ENCODE assay signal across 8 mouse cellular contexts in genomic region chrX:19903962-19904930, GRCm38 (mm10).
DNase-seq lines count a peak whose midpoint lies in the region; ATAC-seq and TF ChIP-seq lines count a peak whose summit lies in the region.

No protein-coding gene starts in this region.

- H3K4me3 ChIP-seq in forebrain, embryonic 13.5 days: no peak overlapping the region
- H3K4me3 ChIP-seq in hindbrain, postnatal 0 days (ENCODE audit: low read length): no peak overlapping the region
- H3K4me3 ChIP-seq in neural tube, embryonic 15.5 days (replicated peaks): no peak overlapping the region

- no peak overlapping the region for H3K9ac ChIP-seq in forebrain, embryonic 13.5 days
- H3K9ac ChIP-seq in hindbrain, postnatal 0 days (replicated peaks; ENCODE audit: low read length): no peak overlapping the region
- no peak overlapping the region for H3K9ac ChIP-seq in neural tube, embryonic 15.5 days (replicated peaks)

- no peak for TF ChIP-seq CTCF in hindbrain, postnatal 0 days (IDR thresholded peaks at IDR 0.05; ENCODE audit: low read depth)

- no peaks in the 10 kb centered on the region for H3K27me3 ChIP-seq in forebrain, embryonic 13.5 days
- no peaks in the 10 kb centered on the region for H3K27me3 ChIP-seq in hindbrain, postnatal 0 days (ENCODE audit: insufficient read depth, low read length)
- H3K27me3 ChIP-seq in neural tube, embryonic 15.5 days (replicated peaks): no peaks in the 10 kb centered on the region

- intact Hi-C loops in left cerebral cortex, postnatal 4 days (cut with DNase I): no loop called here

- H3K4me2 ChIP-seq in forebrain, embryonic 13.5 days: no peak overlapping the region
- no peak overlapping the region for H3K4me2 ChIP-seq in hindbrain, postnatal 0 days (ENCODE audit: low read depth, low read length)
- no peak overlapping the region for H3K4me2 ChIP-seq in neural tube, embryonic 15.5 days

- no peaks in the 10 kb centered on the region; the same call in 1 of the 2 replicates for H3K9me3 ChIP-seq in forebrain, embryonic 13.5 days (replicated peaks)
- H3K9me3 ChIP-seq in hindbrain, postnatal 0 days (ENCODE audit: low read length): no peaks in the 10 kb centered on the region
- H3K9me3 ChIP-seq in neural tube, embryonic 15.5 days (replicated peaks): no peaks in the 10 kb centered on the region

- 0 out of 2 replicates have a peak, but pooled peaks cover 4% of the 10 kb centered on the region for H3K4me1 ChIP-seq in forebrain, embryonic 13.5 days
- H3K4me1 ChIP-seq in hindbrain, postnatal 0 days (ENCODE audit: insufficient read depth, low read length): no peaks in the 10 kb centered on the region
- no peaks in the 10 kb centered on the region for H3K4me1 ChIP-seq in neural tube, embryonic 15.5 days

- peak; percentile 97 for ATAC-seq in forebrain, embryonic 13.5 days
- ATAC-seq in hindbrain, postnatal 0 days: peak; percentile 88
- ATAC-seq in neural tube, embryonic 15.5 days (ENCODE audit: low FRiP score): peak; percentile 83
- no peak for ATAC-seq in CD4-positive, CD25-positive, alpha-beta regulatory T cell, adult 4 months

- H3K27ac ChIP-seq in forebrain, embryonic 13.5 days: no peak overlapping the region; the same call in 1 of the 2 replicates
- no peak overlapping the region for H3K27ac ChIP-seq in hindbrain, postnatal 0 days
- no peak overlapping the region for H3K27ac ChIP-seq in neural tube, embryonic 15.5 days (replicated peaks)

- peak; percentile 94 for DNase-seq in Muller cell, postnatal 12 days (ENCODE audit: inconsistent ontology term)
- DNase-seq in R1 (ENCODE audit: low read depth, low spot score) (peak; percentile 13), MN1 (ENCODE audit: low spot score) (no peak)
- DNase-seq in hindbrain, postnatal 0 days (ENCODE audit: low spot score): peak; percentile 60
- DNase-seq in left cerebral cortex, postnatal 4 days: peak; percentile 29

- 31% methylated on average over 6 of the region's 6 CpGs for WGBS in forebrain, embryonic 13.5 days
- 42% methylated on average over 6 of the region's 6 CpGs for WGBS in hindbrain, postnatal 0 days
- 52% methylated on average over 6 of the region's 6 CpGs for WGBS in neural tube, embryonic 15.5 days

- no peaks in the 10 kb centered on the region for H3K36me3 ChIP-seq in forebrain, embryonic 13.5 days (ENCODE audit: poor library complexity, severe bottlenecking)
- H3K36me3 ChIP-seq in hindbrain, postnatal 0 days (ENCODE audit: insufficient read depth, low read length): no peaks in the 10 kb centered on the region
- no peaks in the 10 kb centered on the region for H3K36me3 ChIP-seq in neural tube, embryonic 15.5 days
